ENCODE assay signal across 18 mouse cellular contexts in the genomic region with DNA sequence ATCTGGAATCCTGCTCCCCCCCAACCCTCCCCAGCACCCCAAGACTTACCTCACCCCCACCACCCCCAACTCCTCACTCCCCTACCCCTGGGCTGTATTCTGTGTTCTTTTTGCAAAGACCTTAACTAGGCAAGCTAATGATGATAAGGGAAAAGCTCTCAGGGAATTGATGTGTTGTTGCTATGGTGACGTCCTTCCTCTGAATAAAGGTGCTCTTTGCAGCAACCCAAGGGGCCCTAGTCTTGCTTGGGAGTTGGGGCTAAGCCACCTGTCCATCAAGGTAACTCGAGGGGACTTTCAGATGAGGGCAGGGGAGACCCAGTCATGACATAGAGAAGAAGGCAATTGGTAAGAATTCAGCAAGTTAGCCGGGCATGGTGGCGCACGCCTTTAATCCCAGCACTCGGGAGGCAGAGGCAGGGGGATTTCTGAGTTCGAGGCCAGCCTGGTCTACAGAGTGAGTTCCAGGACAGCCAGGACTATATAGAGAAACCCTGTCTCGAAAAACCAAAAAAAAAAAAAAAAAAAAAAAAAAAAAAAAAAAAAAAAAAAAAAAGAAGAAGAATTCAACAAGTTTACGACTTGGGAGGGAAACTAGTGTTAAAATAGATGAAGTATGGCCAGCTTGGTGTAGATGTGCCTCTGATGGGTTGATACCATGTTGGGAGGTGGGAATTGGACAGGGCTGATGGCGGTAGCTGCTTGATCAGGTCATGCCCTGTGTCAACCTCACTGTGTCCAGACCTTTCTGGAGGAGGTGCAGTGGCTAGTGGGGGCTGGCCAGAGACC. TPM values are rescaled to one million over a fixed set of nuclear protein-coding genes. Genes with fewer than 3 reads are reported as not detected.
DNase-seq lines count a peak whose midpoint lies in the region; ATAC-seq and TF ChIP-seq lines count a peak whose summit lies in the region.
"Had no signal": no experiment of that assay in that cellular context is flagged by ENCODE, and none has a peak within 500 bp of the region (broad histone marks: within the 10 kb centered on the region; RNA-seq: fewer than 3 reads in every experiment).

No protein-coding gene starts in this region.

- no peaks in the 10 kb centered on the region for H3K9me3 ChIP-seq in forebrain, embryonic 10.5 days
- no peaks in the 10 kb centered on the region for H3K9me3 ChIP-seq in forebrain, embryonic 11.5 days (ENCODE audit: control insufficient read depth, low read length)
- H3K9me3 ChIP-seq in neural tube, embryonic 11.5 days (ENCODE audit: control insufficient read depth, low read length): no peaks in the 10 kb centered on the region
- H3K9me3 ChIP-seq in liver, embryonic 14.5 days (ENCODE audit: control insufficient read depth, low read length): no peaks in the 10 kb centered on the region
- H3K9me3 ChIP-seq: kidney, embryonic 15.5 days had no signal

- no peak overlapping the region for H3K4me3 ChIP-seq in forebrain, embryonic 10.5 days
- H3K4me3 ChIP-seq in forebrain, embryonic 11.5 days (ENCODE audit: low read depth, low read length): no peak overlapping the region
- H3K4me3 ChIP-seq in neural tube, embryonic 11.5 days (ENCODE audit: low read depth, low read length): no peak overlapping the region
- no peak overlapping the region; a peak in 1 of 4 replicates for H3K4me3 ChIP-seq in liver, embryonic 14.5 days (ENCODE audit: insufficient read depth in 1 of 2, low read depth in 2 of 2, low read length in 2 of 2)
- no peak overlapping the region for H3K4me3 ChIP-seq in small intestine, adult 2 months (ENCODE audit: low read depth, low read length)
- H3K4me3 ChIP-seq: kidney, embryonic 15.5 days; layer of hippocampus, adult 2 months; myocyte had no signal

- no peak for TF ChIP-seq CTCF in liver, embryonic 14.5 days (IDR thresholded peaks at IDR 0.05; ENCODE audit: low read depth)
- TF ChIP-seq CTCF in small intestine, adult 2 months (IDR thresholded peaks at IDR 0.05; ENCODE audit: extremely low read depth, insufficient read length, insufficient replicate concordance, low read depth, low read length): no peak

- H3K9ac ChIP-seq in forebrain, embryonic 11.5 days (ENCODE audit: low read length): no peak overlapping the region
- no peak overlapping the region for H3K9ac ChIP-seq in neural tube, embryonic 11.5 days (ENCODE audit: low read length)
- H3K9ac ChIP-seq in liver, embryonic 14.5 days (replicated peaks): no peak overlapping the region; the same call in 1 of the 2 replicates
- H3K9ac ChIP-seq: kidney, embryonic 15.5 days had no signal

- no peak overlapping the region for H3K4me2 ChIP-seq in forebrain, embryonic 11.5 days (ENCODE audit: low read depth, low read length, severe bottlenecking)
- H3K4me2 ChIP-seq in neural tube, embryonic 11.5 days (ENCODE audit: low read depth): no peak overlapping the region
- H3K4me2 ChIP-seq in liver, embryonic 14.5 days (ENCODE audit: low read depth): peak overlapping the region; percentile 57
- H3K4me2 ChIP-seq: kidney, embryonic 15.5 days had no signal

- TF ChIP-seq EP300 in liver, embryonic 14.5 days (IDR thresholded peaks at IDR 0.05; ENCODE audit: low read depth): no peak

- H3K36me3 ChIP-seq in forebrain, embryonic 10.5 days (replicated peaks): peaks cover 64% of the 10 kb centered on the region
- peaks cover 7% of the 10 kb centered on the region; the same call in 1 of the 2 replicates for H3K36me3 ChIP-seq in forebrain, embryonic 11.5 days (ENCODE audit: control insufficient read depth, insufficient read depth, low read length)
- peaks cover 2% of the 10 kb centered on the region for H3K36me3 ChIP-seq in neural tube, embryonic 11.5 days (ENCODE audit: control insufficient read depth, insufficient read depth, low read length)
- peaks cover 23% of the 10 kb centered on the region for H3K36me3 ChIP-seq in liver, embryonic 14.5 days (replicated peaks; ENCODE audit: control insufficient read depth, insufficient read depth, low read depth)
- peaks cover 7% of the 10 kb centered on the region; the same call in 1 of the 2 replicates for H3K36me3 ChIP-seq in small intestine, adult 2 months (ENCODE audit: control insufficient read depth, insufficient read depth, low read length)

- 0 out of 2 replicates have a peak overlapping the region, but pooled peaks have one; percentile 40 for H3K27ac ChIP-seq in forebrain, embryonic 10.5 days
- H3K27ac ChIP-seq in forebrain, embryonic 11.5 days (ENCODE audit: low read depth, low read length): no peak overlapping the region
- 0 out of 2 replicates have a peak overlapping the region, but pooled peaks have one; percentile 34 for H3K27ac ChIP-seq in neural tube, embryonic 11.5 days (ENCODE audit: low read depth, low read length)
- peak overlapping the region; percentile 64 for H3K27ac ChIP-seq in liver, embryonic 14.5 days
- H3K27ac ChIP-seq in small intestine, adult 2 months (ENCODE audit: insufficient read depth, low read depth, low read length): peak overlapping the region; percentile 31; the same call in 1 of the 2 replicates
- H3K27ac ChIP-seq: layer of hippocampus, adult 2 months had no signal

- DNase-seq in forebrain, embryonic 10.5 days (ENCODE audit: extremely low spot score, low spot score): no peak
- DNase-seq in forebrain, embryonic 11.5 days (ENCODE audit: low spot score): no peak
- DNase-seq in neural tube, embryonic 11.5 days (ENCODE audit: low spot score): no peak
- no peak for DNase-seq in neural tube, embryonic 10.5 days (ENCODE audit: extremely low spot score, low spot score)
- no peak for DNase-seq in liver, embryonic 14.5 days (ENCODE audit: low read depth in 3 of 3, low spot score in 3 of 3)
- no peak for DNase-seq in natural killer cell, adult 2 months (ENCODE audit: low spot score in 2 of 2)
- DNase-seq in cerebellum, postnatal 4 days (ENCODE audit: low spot score in 2 of 2): no peak
- DNase-seq: cerebellum, adult 9-10 months; lung, postnatal 14 days; right cerebral cortex, postnatal 4 days; thymus, postnatal 4 days had no signal

- WGBS in forebrain, embryonic 10.5 days: 88% methylated on average over 10 of the region's 10 CpGs
- WGBS in forebrain, embryonic 11.5 days: 81% methylated on average over 10 of the region's 10 CpGs
- 85% methylated on average over 10 of the region's 10 CpGs for WGBS in neural tube, embryonic 11.5 days
- 55% methylated on average over 9 of the region's 10 CpGs for WGBS in liver, embryonic 14.5 days (ENCODE audit: insufficient replicate concordance)
- WGBS in small intestine, adult 2 months: 71% methylated on average over 10 of the region's 10 CpGs

- ATAC-seq in forebrain, embryonic 11.5 days (replicated peaks; ENCODE audit: low FRiP score): no peak
- ATAC-seq in neural tube, embryonic 11.5 days (ENCODE audit: insufficient read depth, low FRiP score, low TSS enrichment): no peak
- peak; percentile 18; the same call in 1 of the 2 replicates for ATAC-seq in liver, embryonic 14.5 days (ENCODE audit: insufficient read depth)
- ATAC-seq: activated CD4-positive, CD25-positive, alpha-beta regulatory T cell, adult 4 months; hindbrain, embryonic 16.5 days had no signal

- TF ChIP-seq POLR2A in small intestine, adult 2 months (IDR thresholded peaks at IDR 0.05; ENCODE audit: low read depth, low read length): no peak

- peaks cover 22% of the 10 kb centered on the region for H3K27me3 ChIP-seq in forebrain, embryonic 10.5 days (ENCODE audit: poor library complexity, severe bottlenecking)
- H3K27me3 ChIP-seq in forebrain, embryonic 11.5 days (ENCODE audit: control insufficient read depth, insufficient read depth, low read length): no peaks in the 10 kb centered on the region
- no peaks in the 10 kb centered on the region for H3K27me3 ChIP-seq in neural tube, embryonic 11.5 days (ENCODE audit: control insufficient read depth, insufficient read depth, low read length)
- H3K27me3 ChIP-seq in liver, embryonic 14.5 days (ENCODE audit: control insufficient read depth, insufficient read depth, low read length): no peaks in the 10 kb centered on the region
- no peaks in the 10 kb centered on the region for H3K27me3 ChIP-seq in small intestine, adult 2 months (ENCODE audit: control insufficient read depth, insufficient read depth, low read length)
- H3K27me3 ChIP-seq: kidney, embryonic 15.5 days had no signal

- H3K4me1 ChIP-seq in forebrain, embryonic 10.5 days: peaks cover 67% of the 10 kb centered on the region
- H3K4me1 ChIP-seq in forebrain, embryonic 11.5 days (replicated peaks; ENCODE audit: control insufficient read depth, insufficient read depth, low read length): peaks cover 25% of the 10 kb centered on the region
- peaks cover 21% of the 10 kb centered on the region for H3K4me1 ChIP-seq in neural tube, embryonic 11.5 days (ENCODE audit: control insufficient read depth, insufficient read depth, low read length)
- peaks cover 29 to 40% of the 10 kb centered on the region in 2 experiments for H3K4me1 ChIP-seq in liver, embryonic 14.5 days (replicated peaks; ENCODE audit: control insufficient read depth in 2 of 2, insufficient read depth in 2 of 2, low read length in 1 of 2)
- H3K4me1 ChIP-seq in small intestine, adult 2 months (ENCODE audit: control insufficient read depth, insufficient read depth, insufficient read length, low read length): peaks cover 25% of the 10 kb centered on the region

RNA-seq across cellular contexts. Expression of a gene that starts 8.4 kb away (rescaled TPM):
- polyA plus RNA-seq in forebrain, embryonic 10.5 days (2016; fragmentation: Nextera tagmentation; extraction: Ambion mirVana): 33.1 and 33.3 TPM in 2 replicates
- 41.8 and 45.4 TPM in 2 replicates for polyA plus RNA-seq in forebrain, embryonic 11.5 days (2014; fragmentation: Nextera tagmentation; extraction: Ambion mirVana)
- 35.4 and 37.5 TPM in 2 replicates for polyA plus RNA-seq in neural tube, embryonic 11.5 days (2014; fragmentation: Nextera tagmentation; extraction: Ambion mirVana)
- polyA plus RNA-seq in liver, embryonic 14.5 days (2012; rRNA removed): 12.1 and 15.8 TPM in 2 replicates
- 9.9 and 11.4 TPM in 2 replicates for polyA plus RNA-seq in liver, embryonic 14.5 days (2014; fragmentation: Nextera tagmentation; extraction: Ambion mirVana)
- 25.6 and 29.9 TPM in 2 replicates for polyA plus RNA-seq in small intestine, adult 2 months (2012; rRNA removed)

RNA-seq across cellular contexts. Expression of a gene that starts 33.3 kb away (rescaled TPM):
- 31.6 and 35.7 TPM in 2 replicates for polyA plus RNA-seq in forebrain, embryonic 10.5 days (2016; fragmentation: Nextera tagmentation; extraction: Ambion mirVana)
- polyA plus RNA-seq in forebrain, embryonic 11.5 days (2014; fragmentation: Nextera tagmentation; extraction: Ambion mirVana): 83.3 and 91.5 TPM in 2 replicates
- 61.0 and 65.0 TPM in 2 replicates for polyA plus RNA-seq in neural tube, embryonic 11.5 days (2014; fragmentation: Nextera tagmentation; extraction: Ambion mirVana)
- 8.3 and 10.1 TPM in 2 replicates for polyA plus RNA-seq in liver, embryonic 14.5 days (2012; rRNA removed)
- polyA plus RNA-seq in liver, embryonic 14.5 days (2014; fragmentation: Nextera tagmentation; extraction: Ambion mirVana): 5.4 and 7.2 TPM in 2 replicates
- 35.3 and 72.5 TPM in 2 replicates for polyA plus RNA-seq in small intestine, adult 2 months (2012; rRNA removed)

RNA-seq across cellular contexts. Expression of a gene that starts 50.6 kb away (rescaled TPM):
- not detected in 2 replicates for polyA plus RNA-seq in forebrain, embryonic 10.5 days (2016; fragmentation: Nextera tagmentation; extraction: Ambion mirVana)
- not detected in 2 replicates for polyA plus RNA-seq in forebrain, embryonic 11.5 days (2014; fragmentation: Nextera tagmentation; extraction: Ambion mirVana)
- not detected in 2 replicates for polyA plus RNA-seq in neural tube, embryonic 11.5 days (2014; fragmentation: Nextera tagmentation; extraction: Ambion mirVana)
- polyA plus RNA-seq in liver, embryonic 14.5 days (2012; rRNA removed): 2.5 and 2.7 TPM in 2 replicates
- 2.3 and 4.0 TPM in 2 replicates for polyA plus RNA-seq in liver, embryonic 14.5 days (2014; fragmentation: Nextera tagmentation; extraction: Ambion mirVana)
- not detected in 2 replicates for polyA plus RNA-seq in small intestine, adult 2 months (2012; rRNA removed)
- polyA plus RNA-seq: heart, postnatal 0 days; myocyte had no signal
